Mouse (Mus musculus): Measurements from ENCODE around the gene Nbeal2. TPM values are rescaled to one million over a fixed set of nuclear protein-coding genes. Genes with fewer than 3 reads are reported as not detected.

Nbeal2 gene
- total RNA-seq (2023), result 85.6 TPM

GRCm38 (mm10) chr9:110653655-110654461 is at the start of gene Nbeal2:
Gene Nbeal2, minus strand, starts transcription at chr9:110654161.

GRCm38 (mm10) chr9:110656249-110657221 is 2.6 kb upstream of the Nbeal2 start, which contains the start of gene Ccdc12:
Gene Ccdc12, plus strand, starts transcription at chr9:110656503.

GRCm38 (mm10) chr9:110624361-110625166 is 29.4 kb downstream of the Nbeal2 start, which contains the start of gene Nradd:
Gene Nradd, minus strand, starts transcription at chr9:110624452.

Other genes with a start within 250 kb of the Nbeal2 start
- gene Ptpn23, start 245.9 kb downstream of the Nbeal2 start, total RNA-seq (2023), result 59.0 TPM
- 4.0 TPM for gene Ngp, start 234.4 kb downstream of the Nbeal2 start, total RNA-seq (2023)
- gene Klhl18, start 177.5 kb downstream of the Nbeal2 start, total RNA-seq (2023), result 28.3 TPM
- 0.52 TPM for gene Kif9, start 177.2 kb downstream of the Nbeal2 start, total RNA-seq (2023)
- gene Setd2, start 121.6 kb downstream of the Nbeal2 start, total RNA-seq (2023), result 130 TPM
- 5.8 TPM for gene Nradd, start 29.7 kb downstream of the Nbeal2 start, total RNA-seq (2023)
- gene Ccdc12, start 2.3 kb upstream of the Nbeal2 start, total RNA-seq (2023), result 86.0 TPM
- not detected for gene Myl3, start 87.7 kb upstream of the Nbeal2 start, total RNA-seq (2023)
- not detected for gene Pth1r, start 93.0 kb upstream of the Nbeal2 start, total RNA-seq (2023)
- gene Prss42, start 144.0 kb upstream of the Nbeal2 start, total RNA-seq (2023), result not detected
- gene Prss44, start 159.8 kb upstream of the Nbeal2 start, total RNA-seq (2023), result not detected
- gene Prss43, start 172.5 kb upstream of the Nbeal2 start, total RNA-seq (2023), result not detected
- gene Prss45, start 180.4 kb upstream of the Nbeal2 start, total RNA-seq (2023), result not detected
- gene Prss46, start 190.3 kb upstream of the Nbeal2 start, total RNA-seq (2023), result not detected
- not detected for gene Prss50, start 203.8 kb upstream of the Nbeal2 start, total RNA-seq (2023)
- gene Als2cl, start 225.7 kb upstream of the Nbeal2 start, total RNA-seq (2023), result 486 TPM
- 42.9 TPM for gene Tmie, start 226.0 kb upstream of the Nbeal2 start, total RNA-seq (2023)

Measured in CD8-positive naive resting alpha-beta T cell, adult 57 days (primary cell).